Mouse (Mus musculus): ENCODE data around the gene Arhgef19.

Gene Arhgef19

GRCm38 (mm10) chr4:141262906-141263637 is 23.8 kb downstream of the Arhgef19 start:
- no peak for DNase-seq (ENCODE audit: low read depth in 1 of 2, low spot score in 2 of 2)

GRCm38 (mm10) chr4:141265979-141266637 is 26.8 kb downstream of the Arhgef19 start:
- DNase-seq (ENCODE audit: low read depth in 1 of 2, low spot score in 2 of 2) = no peak

GRCm38 (mm10) chr4:141267250-141267649 is 28.0 kb downstream of the Arhgef19 start:
- DNase-seq (ENCODE audit: low read depth in 1 of 2, low spot score in 2 of 2) = no peak

DNA sequence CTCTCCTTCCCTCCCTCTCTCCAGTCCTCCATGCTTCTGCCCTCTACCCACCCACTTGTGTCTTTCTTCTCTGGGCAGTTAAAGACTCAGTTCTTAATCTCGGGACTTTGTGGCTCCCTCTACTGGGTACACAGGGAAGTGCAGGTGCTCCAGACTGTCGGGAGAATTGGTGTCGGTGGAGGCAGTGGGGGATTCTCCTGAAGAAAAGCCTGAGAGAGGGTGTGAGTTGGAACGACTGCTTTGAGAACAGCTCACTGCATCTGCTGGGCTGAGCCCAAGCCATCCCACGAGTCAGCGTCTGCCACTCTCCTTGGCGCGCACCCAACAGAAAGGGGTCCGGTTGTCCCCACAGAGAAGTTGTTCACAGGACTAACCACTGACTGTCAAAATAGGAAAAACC is 28.5 kb downstream of the Arhgef19 start:
- DNase-seq (ENCODE audit: low read depth in 1 of 2, low spot score in 2 of 2) = peak in 1 of 2 experiments; percentile 40

DNA sequence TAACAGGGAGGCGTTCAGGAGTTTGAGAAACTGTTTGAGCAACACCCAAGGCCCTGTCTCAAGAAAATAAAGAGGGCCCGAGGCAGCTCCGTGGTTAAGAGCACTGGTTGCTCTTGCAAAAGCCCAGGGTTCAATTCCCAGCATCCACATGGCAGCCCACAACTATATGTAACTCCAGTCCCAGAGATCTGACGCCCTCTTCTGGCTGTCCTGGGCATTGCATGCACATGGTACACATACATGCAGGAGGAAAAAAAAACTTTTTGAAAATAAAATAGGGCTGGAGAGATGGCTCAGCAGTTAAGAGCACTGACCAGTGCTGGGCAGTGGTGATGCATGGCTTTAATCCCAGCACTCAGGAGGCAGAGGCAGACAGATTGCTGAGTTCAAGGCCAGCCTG is 29.1 kb downstream of the Arhgef19 start:
- no peak for DNase-seq (ENCODE audit: low read depth in 1 of 2, low spot score in 2 of 2)

DNA sequence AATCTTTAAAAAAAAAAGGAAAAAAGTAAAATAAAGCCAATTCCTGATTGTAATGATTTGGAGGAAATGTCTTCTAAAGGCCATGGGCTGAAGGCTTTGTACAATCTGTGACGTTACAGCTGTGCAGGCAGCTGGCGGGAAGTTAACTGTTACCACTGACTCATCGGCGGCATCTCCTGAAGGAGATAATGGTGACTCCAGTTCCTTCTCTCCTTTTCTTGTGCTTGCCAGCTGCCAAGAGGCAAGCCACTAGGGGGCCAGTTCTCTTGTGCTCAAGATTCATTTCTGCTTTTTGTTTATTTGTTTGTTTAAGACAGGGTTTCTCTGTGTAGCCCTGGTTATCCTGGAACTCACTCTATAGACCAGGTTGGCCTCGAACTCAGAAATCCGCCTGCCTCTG is 29.8 kb downstream of the Arhgef19 start:
- DNase-seq (ENCODE audit: low read depth in 1 of 2, low spot score in 2 of 2) = peak; percentile 33 to 38

DNA sequence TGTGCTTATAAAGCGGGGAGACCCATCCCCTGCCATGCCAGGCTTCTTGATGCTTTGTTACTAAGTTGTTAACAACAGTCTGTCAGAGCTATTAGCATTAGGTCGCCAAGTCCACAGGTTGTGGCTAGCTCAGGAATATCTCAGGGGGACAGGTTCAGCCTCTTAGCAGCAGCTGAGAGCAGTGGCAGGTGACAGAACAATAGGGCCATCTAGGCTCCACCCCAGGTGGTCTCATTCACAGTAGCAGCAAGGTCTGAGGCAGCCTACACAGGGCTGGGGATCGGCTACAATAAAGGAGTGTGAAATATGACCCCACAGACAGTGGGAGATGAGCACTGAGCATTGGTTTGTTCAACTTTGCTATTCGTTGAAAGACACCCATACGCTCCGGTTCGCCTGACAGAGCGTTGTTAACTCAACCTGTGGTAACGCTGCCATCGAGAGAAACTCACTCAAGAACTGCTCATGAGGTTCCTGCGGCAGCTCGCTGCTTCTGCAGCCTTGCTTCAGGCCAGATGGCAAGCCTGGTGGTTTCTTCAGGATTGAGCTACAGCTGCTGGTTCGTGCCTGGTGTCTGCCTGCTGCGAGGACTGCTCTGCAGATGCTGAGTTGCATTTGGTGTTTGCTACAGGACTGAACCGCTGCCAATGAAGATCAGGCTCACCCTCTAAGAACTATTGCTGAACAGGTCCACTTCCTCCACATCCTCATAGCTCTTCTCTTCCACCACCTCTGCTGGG is 31.1 kb downstream of the Arhgef19 start:
- DNase-seq (ENCODE audit: low read depth in 1 of 2, low spot score in 2 of 2) = no peak

DNA sequence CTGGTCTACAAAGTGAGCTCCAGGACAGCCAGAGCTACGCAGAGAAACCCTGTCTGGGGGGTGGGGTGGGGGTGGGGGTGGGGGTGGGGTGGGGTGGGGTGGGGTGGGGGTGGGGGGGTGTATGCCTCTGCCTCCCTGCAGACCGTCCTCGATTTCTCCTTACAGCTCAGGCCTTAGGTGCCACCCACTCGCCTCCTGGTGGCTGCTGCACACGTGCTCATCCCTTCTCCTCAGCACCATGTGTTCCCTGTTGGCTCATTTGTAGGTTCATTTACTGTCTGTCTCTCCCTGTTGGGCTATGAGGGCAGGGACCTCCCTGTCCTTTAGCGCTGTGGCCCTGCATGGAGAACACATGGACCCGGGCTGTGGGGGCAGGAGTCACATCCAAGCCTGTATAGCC is 31.9 kb downstream of the Arhgef19 start:
- DNase-seq (ENCODE audit: low read depth in 1 of 2, low spot score in 2 of 2) = no peak

- DNase-seq (ENCODE audit: low read depth in 1 of 2, low spot score in 2 of 2) = peak; percentile 69 to 73
These were observed 32.4 kb downstream of the Arhgef19 start for GRCm38 (mm10) chr4:141271721-141272120.

DNA sequence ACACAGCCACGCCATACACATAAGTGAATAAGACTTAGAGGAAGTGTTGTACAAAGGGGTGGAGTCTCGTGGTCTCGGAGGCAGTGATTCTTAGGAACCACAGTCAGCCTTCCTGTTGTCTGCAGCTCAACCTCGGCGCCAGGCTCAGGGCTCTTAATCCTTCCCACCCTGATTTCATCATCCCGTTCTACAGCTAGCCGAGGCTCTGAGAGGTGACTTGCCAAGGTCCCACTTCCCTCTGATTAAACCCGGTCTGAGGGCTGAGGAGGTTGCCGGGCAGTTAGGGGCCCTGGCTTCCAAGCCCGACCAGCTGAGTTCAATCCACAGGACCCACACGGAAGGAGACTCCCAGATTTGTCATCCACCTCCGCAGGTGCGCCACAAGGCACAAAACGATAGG is 33.6 kb downstream of the Arhgef19 start:
- DNase-seq (ENCODE audit: low read depth in 1 of 2, low spot score in 2 of 2) = peak; percentile 74 to 84

GRCm38 (mm10) chr4:141273296-141273695 is 34.0 kb downstream of the Arhgef19 start:
- DNase-seq (ENCODE audit: low read depth in 1 of 2, low spot score in 2 of 2) = peak; percentile 52 to 77

GRCm38 (mm10) chr4:141274485-141275341 is 35.4 kb downstream of the Arhgef19 start:
- no peak for DNase-seq (ENCODE audit: low read depth in 1 of 2, low spot score in 2 of 2)

GRCm38 (mm10) chr4:141277157-141277556 is 37.9 kb downstream of the Arhgef19 start:
- no peak for DNase-seq (ENCODE audit: low read depth in 1 of 2, low spot score in 2 of 2)

DNA sequence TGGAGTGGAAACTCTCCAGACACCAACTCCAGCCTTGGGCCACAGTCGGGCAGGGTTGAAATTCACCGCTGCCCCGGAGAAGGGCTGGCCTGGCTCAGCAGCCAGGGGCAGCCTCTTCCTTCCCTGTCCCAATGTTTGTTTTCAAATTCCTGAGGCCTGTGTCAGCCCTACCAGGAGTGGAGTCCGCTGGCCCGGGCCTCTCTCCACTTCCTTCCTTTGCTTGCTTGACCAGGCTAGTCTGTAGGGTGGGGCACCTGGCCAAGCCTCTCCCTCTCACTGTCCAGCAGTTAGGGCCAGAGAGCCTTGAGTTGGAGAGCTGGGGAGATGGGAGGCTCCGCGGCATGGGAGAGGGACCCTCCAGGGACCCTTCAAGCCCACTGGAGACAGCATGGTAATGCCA is 38.9 kb downstream of the Arhgef19 start:
- no peak for DNase-seq (ENCODE audit: low read depth in 1 of 2, low spot score in 2 of 2)

DNA sequence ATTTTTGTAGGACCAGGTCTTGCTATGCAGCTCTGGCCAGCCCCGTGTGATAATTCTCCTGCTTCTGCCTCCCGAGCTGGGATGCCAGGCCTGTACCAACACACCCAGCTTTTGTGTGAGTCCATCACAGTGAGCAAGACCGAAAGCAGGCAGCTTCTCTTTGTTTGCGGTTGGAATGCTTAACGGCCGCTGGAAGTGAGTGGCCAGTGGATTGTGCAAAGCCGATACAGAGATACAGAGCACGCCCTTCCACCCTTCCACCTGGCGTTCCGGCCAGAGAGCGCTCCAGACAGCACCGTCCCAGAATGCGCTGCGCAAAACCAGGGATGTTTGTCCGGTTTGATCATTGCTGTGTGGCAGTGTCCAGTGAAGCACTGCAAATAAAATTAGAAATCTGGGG is 40.0 kb downstream of the Arhgef19 start:
- no peak for DNase-seq (ENCODE audit: low read depth in 1 of 2, low spot score in 2 of 2)

GRCm38 (mm10) chr4:141279783-141280182 is 40.5 kb downstream of the Arhgef19 start:
- DNase-seq (ENCODE audit: low read depth in 1 of 2, low spot score in 2 of 2) = no peak

DNA sequence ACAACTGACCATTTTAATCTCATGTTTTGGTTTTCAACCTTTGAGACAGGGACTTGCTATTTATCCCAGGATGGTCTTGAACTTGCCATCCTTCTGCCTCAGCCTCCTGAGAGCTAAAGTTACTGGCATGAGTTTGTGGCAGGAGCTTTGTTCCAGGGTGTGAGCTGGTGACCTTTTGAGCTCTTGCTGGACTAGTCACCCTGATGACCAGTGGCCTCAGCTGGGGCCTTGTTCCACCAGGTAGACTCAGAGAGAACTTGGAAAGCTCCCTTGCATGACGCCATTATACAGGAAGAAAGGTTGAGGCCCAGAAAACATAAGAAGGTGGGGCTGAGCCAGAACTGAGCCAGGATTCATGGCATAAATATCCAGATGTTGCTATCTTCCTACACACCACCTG is 41.2 kb downstream of the Arhgef19 start:
- DNase-seq (ENCODE audit: low read depth in 1 of 2, low spot score in 2 of 2) = no peak

- DNase-seq (ENCODE audit: low read depth in 1 of 2, low spot score in 2 of 2) = no peak
These were observed 41.9 kb downstream of the Arhgef19 start for GRCm38 (mm10) chr4:141281153-141281552.

GRCm38 (mm10) chr4:141281578-141281977 is 42.3 kb downstream of the Arhgef19 start:
- no peak for DNase-seq (ENCODE audit: low read depth in 1 of 2, low spot score in 2 of 2)

GRCm38 (mm10) chr4:141282087-141282486 is 42.8 kb downstream of the Arhgef19 start:
- no peak for DNase-seq (ENCODE audit: low read depth in 1 of 2, low spot score in 2 of 2)

DNA sequence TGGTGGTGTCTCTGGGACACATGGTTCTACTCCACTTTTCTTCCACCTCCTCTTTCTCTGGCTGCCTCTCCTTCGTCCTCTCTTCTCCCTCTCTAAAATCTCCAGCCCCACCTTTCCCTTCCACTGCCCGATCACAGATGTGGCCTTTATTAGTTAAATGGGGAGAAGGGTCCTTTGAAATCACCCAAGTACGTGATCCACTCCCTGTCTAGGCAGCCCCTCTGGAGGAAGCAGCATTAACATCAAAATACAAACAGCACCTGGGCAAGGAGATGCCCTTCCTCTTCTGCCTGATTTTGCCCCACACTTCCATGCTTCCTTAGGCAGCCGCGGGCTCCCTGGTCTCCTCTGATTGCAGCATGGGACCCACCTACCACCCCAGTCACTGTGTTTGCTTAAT is 43.3 kb downstream of the Arhgef19 start:
- DNase-seq (ENCODE audit: low read depth in 1 of 2, low spot score in 2 of 2) = no peak

Measured in monocyte, adult 2 months (primary cell).